Mouse (Mus musculus) G1E (cell line): ENCODE measurements around the gene Ermard.

ENCODE experiments used
- GATA1 ChIP-seq: IDR thresholded peaks from 2 replicates; pipeline ENCODE4 v1.6.1; 2012; ENCODE audit warnings: borderline replicate concordance, low read length, inconsistent platforms, mixed read lengths
- TAL1 ChIP-seq: conservative IDR thresholded peaks from 2 replicates; pipeline ENCODE4 v1.6.1; 2012; ENCODE audit warnings: low read depth, low read length, inconsistent platforms, mixed read lengths

GRCm38 (mm10) chr17:15088591-15089001 is 47.6 kb downstream of the Ermard start:
- TF ChIP-seq GATA1 (no peak), TAL1 (no peak)
